Mouse (Mus musculus) layer of hippocampus, postnatal 14 days (tissue): ENCODE results near the gene Nes. TPM values are rescaled to one million over a fixed set of nuclear protein-coding genes. Genes with fewer than 3 reads are reported as not detected.
A peak's percentile ranks its signal among the peaks of the same experiment; 100 is the strongest.

Source experiments
- DNase-seq, 2 experiments: peaks; one replicate each; pipeline ENCODE4 v3.0.0; 2021 to 2022; ENCODE audit warnings: low spot score in 2 of 2, mixed read lengths in 1 of 2
- total RNA-seq, 2 experiments: library from RNA; stranded (reverse); gene quantifications; 2 replicates each; pipeline ENCODE4 v1.2.3; 2021

Nes gene
- total RNA-seq, 2 experiments from 2014 or later: 9.0 to 11.0 TPM

DNA sequence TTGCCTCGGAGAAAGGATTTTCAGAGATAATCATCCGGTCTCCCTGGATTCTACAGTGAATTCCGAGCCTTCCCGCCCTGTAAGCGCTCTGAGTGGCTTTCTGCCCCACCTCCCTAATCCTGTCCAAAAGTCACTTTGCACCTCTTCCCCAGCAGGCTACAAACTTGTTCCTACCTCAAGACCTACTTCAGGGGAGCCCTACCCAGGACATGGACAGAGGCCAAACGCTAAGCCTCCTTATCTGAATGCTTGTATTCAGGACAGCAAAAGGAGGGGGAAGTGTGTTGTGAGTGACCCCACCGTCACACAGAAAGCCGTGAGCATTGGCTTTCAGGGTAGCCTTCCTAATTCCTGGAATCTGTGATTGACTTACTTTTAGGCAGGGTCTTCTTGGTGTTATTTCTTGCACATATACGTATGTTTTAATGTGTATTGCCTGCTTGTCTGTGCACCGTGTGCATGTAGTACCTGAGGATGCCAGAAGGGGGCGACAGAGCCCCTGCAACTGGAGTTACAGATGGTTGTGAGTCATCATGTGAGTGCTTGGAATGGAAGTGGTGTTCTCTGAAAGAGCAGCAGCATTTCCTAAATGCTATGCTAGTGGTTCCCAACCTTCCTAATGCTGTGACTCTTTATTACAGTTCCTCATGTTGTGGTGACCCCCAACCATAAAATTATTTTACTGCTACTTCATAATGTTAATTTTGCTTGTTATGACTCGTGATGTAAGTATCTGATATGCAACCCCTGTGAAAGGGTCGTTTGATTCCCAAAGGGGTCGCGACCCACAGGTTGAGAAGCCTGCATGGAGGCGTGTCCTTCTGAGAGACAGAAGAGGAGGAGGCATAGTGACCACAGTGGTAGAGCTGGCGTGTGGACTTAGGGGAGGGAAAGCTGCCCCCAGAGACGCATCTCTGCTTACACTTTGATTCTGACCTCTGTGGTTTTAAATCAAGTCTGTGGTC is 35.2 kb downstream of the Nes start:
- no peak for DNase-seq

DNA sequence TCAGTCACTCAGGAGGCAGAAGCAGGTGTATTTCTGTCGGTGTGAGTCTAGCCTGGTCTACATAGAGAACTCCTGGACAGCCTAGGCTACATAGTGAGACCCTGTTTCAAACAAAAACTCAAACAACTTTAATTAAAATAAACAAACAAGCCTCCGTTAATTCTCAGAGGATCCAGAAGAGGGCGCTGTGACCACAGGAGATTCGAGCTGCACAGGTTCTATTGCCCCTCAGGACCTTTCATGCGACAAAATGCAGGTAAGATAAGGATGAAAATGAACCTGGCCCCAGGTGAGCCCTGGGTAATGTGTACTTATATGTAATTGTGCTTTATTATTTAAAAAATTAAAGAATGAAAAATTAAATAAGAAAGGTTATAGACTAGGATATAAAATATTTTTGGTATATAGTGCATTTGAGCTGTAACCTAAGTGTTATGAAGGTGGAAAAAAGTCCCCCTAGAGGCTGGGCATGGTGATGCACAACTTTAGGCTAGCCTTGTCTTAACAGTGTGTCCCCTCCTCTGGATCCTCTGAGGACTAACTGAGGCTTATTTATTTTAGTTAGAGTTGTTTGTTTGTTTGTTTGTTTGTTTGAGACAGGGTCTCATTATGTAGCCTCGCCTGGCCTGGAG is 39.9 kb downstream of the Nes start:
- DNase-seq: no peak

DNA sequence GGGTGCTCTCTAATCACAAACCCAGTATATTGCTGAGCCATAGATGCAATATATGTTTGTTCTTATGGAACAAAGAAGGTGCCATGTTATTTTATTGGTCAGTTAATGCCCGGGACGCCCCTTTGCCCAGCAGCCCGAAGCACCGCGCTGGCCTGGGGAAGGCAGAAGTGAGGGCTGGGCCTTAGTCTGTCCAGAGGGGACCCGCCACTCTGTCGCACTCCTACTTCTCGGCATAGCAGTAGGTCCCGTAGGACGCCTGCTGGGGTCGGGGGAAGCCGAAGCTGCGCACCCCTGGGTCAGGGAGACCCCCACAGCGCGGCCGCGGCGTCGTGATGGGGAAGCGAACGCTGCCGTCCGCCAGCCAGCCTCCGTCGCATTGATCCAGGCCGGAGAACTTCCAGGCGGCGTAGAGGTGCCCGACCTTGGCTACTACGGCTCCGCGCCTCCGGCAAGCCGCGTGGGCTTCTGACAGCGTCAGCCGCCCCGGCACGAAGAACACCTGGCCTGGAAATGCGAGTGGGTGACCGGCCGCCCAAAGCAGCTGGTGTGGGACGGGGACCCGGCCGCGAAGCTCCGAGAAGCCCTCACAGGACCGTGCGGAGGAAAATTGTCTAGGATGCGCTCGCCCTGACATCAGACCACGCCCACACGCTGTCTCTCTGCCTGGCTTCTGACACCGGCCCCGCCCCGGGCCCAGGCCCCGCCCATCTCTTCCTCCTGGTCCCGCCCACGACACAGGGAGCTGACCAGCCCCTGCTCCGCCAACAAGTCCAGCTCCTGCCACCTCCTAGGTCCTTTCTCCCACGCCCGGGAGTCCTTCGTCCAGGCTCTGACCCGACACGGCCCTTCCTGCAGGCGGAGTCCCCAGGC is 51.7 kb downstream of the Nes start:
- peak; percentile 46 to 77 for DNase-seq

DNA sequence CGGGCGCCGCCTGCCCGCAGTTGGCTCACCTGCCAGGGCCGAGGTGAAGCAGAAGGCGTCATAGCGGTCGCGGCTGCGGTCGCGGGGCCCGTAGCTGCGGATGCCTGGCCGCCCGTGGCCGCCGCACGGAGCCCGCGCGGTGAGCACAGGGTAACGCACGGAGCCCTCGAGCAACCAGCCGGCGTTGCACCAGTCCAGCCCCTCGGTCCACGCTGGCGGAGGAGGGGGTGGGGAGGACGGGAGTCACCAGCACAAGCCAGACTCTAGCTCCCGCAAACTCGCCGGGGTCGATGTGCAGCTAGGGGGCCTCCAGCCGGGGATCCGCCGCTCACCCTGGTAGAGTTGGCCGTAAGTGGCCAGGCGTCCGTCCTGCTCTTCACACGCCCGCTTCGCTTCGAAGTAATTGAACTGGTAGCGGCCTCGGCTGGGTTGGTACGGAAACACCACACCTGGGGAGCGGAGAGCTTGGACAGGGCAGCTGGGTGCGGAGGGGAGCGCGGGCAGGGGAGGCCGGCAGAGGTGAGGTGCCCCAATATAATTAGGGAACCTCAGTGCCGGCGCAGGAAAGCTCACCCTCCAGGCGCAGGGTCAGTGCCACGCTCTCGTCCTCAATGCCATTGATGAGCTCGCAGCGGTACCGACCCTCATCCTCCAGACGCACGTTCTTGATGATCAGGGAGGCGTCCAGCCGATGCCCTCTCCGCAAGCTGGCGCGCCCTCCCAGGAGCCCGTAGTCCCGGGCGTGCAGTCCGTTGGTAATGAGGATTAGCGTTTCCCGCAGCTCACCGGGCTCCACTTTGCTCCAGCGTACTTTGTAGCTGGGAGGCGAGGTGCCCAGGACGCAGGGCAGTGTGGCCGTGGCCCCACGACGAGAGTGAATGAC is 52.6 kb downstream of the Nes start:
- DNase-seq: peak in 1 of 2 experiments; percentile 8

DNA sequence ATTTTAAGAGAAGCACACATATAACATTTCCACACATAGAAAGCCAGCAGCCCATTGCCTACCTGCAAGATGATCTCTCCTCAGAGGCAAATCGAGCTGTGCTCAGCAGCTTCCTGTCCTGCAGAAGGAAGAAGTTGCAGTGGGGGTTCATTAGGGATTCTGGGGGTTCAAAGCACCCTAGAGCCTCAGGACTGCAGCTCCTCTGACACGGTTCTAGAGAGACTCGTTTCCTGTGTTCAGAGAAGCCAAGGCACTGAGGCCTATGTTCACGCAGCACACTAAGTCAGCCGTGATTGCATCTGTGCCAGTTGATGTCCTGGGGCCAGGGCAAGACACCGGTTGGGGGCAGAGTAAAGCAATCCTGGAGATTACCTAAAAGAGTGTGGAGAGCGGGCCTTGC is 55.9 kb downstream of the Nes start:
- no peak for DNase-seq

DNA sequence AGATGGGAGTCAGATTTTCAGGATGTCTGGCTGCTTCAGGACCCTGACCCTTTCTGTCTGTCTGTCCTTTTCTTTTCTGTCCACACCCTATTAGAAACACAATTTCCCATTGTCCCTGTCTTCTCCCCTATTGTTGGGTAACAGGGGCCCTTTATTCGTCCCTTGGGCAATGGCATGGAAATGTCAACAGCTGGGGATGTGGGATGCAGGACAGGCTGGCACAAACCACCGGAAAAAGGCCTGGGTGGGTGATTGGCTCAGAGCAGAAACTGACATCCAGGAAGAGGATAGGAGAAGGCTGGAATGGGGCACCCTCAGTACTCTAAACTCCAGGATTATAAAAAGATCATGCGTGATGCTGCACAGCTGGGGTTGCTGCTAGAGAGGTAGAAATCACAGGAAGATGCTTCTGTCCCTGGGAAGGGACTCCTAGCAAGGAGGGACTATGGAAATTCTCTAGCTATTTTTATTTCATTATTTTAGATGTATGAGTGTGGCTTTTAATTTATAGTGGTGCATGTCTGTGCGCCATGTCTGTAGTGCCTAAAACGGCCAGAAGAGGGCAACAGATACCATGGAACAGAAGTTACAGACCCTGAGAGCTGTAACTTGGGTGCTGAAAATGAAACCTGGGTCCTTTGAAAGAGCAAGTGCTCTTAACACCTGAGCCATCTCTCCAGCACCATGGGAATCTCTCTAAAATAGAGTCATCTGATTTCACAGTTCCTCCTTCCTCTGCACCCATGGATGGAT is 56.7 kb downstream of the Nes start, which contains the start of gene Hapln2:
Hapln2 (minus strand) TSS at position 150 of the 753 bp plus-strand sequence.
- no peak for DNase-seq

Other genes with a start within 250 kb of the Nes start
- gene Lrrc71, start 222.5 kb upstream of the Nes start, total RNA-seq: under 1 TPM; 0.60 to 0.81 TPM
- gene Ntrk1, start 175.9 kb upstream of the Nes start, total RNA-seq: under 1 TPM; 0.29 to 0.41 TPM
- under 1 TPM; 0.12 to 0.35 TPM for gene Insrr, start 174.1 kb upstream of the Nes start, total RNA-seq
- 1 to 10 TPM; 7.4 to 8.2 TPM for gene Pear1, start 146.8 kb upstream of the Nes start, total RNA-seq
- gene Sh2d2a, start 124.3 kb upstream of the Nes start, total RNA-seq: not detected
- gene Prcc, start 85.5 kb upstream of the Nes start, total RNA-seq: 10 to 100 TPM; 64.0 to 64.1 TPM
- gene Hdgf, start 64.8 kb upstream of the Nes start, total RNA-seq: 100 to 1,000 TPM; 119 to 122 TPM
- gene Mrpl24, start 51.6 kb upstream of the Nes start, total RNA-seq: 10 to 100 TPM; 50.3 to 55.4 TPM
- gene Isg20l2, start 40.8 kb upstream of the Nes start, total RNA-seq: 10 to 100 TPM; 15.0 to 16.4 TPM
- gene Rrnad1, start 40.4 kb upstream of the Nes start, total RNA-seq: 10 to 100 TPM; 19.0 to 22.8 TPM
- gene Crabp2, start 22.4 kb upstream of the Nes start, total RNA-seq: 1 to 10 TPM; 2.0 to 2.2 TPM
- 100 to 1,000 TPM; 421 to 446 TPM for gene Bcan, start 29.2 kb downstream of the Nes start, total RNA-seq
- 1 to 10 TPM; 1.8 to 1.9 TPM for gene Hapln2, start 56.5 kb downstream of the Nes start, total RNA-seq
- gene Gpatch4, start 72.0 kb downstream of the Nes start, total RNA-seq: 10 to 100 TPM; 13.5 to 16.5 TPM
- gene Naxe, start 87.4 kb downstream of the Nes start, total RNA-seq: 10 to 100 TPM; 70.6 to 71.5 TPM
- gene Ttc24, start 107.2 kb downstream of the Nes start, total RNA-seq: not detected
- 1 to 10 TPM in 1 of 2 experiments, under 1 TPM in 1; 0.91 to 1.2 TPM for gene Iqgap3, start 110.9 kb downstream of the Nes start, total RNA-seq
- 100 to 1,000 TPM; 146 to 156 TPM for gene Mef2d, start 171.3 kb downstream of the Nes start, total RNA-seq